Mouse (Mus musculus): ENCODE data around the gene Erp27. TPM values are rescaled to one million over a fixed set of nuclear protein-coding genes. Genes with fewer than 3 reads are reported as not detected.
A peak's percentile ranks its signal among the peaks of the same experiment; 100 is the strongest.

Gene Erp27
- polyA plus RNA-seq, 1 experiment from 2014 or later, result 0.65 TPM

- Histone ChIP-seq H3K36me3 (ENCODE audit: control insufficient read depth, insufficient read depth, low read length) (no peaks in the 10 kb centered on the region), H3K9me3 (ENCODE audit: control insufficient read depth, low read length) (no peaks in the 10 kb centered on the region; the same call in 1 of the 2 replicates), H3K4me2 (replicated peaks; ENCODE audit: low read depth) (no peak overlapping the region), H3K27me3 (ENCODE audit: control insufficient read depth, insufficient read depth, low read length) (no peaks in the 10 kb centered on the region), H3K4me3 (ENCODE audit: low read depth, low read length) (no peak overlapping the region), H3K9ac (ENCODE audit: low read length) (no peak overlapping the region), H3K4me1 (replicated peaks; ENCODE audit: control insufficient read depth, insufficient read depth) (peaks cover 6% of the 10 kb centered on the region; the same call in 1 of the 2 replicates), H3K27ac (replicated peaks) (no peak overlapping the region)
- DNase-seq (ENCODE audit: low spot score), result no peak
- WGBS, result 91% methylated on average over 9 of the region's 9 CpGs
- no peak for TF ChIP-seq CTCF (IDR thresholded peaks at IDR 0.05; ENCODE audit: low read depth)
- no peak for TF ChIP-seq EP300 (optimal IDR thresholded peaks at IDR 0.05)
- no peak for ATAC-seq (ENCODE audit: low FRiP score, low TSS enrichment)
These were observed 19.5 kb downstream of the Erp27 start for GRCm38 (mm10) chr6:136902527-136902926.

- WGBS, result 48% methylated on average over 2 of the region's 2 CpGs
- no peak overlapping the region for H3K4me2 ChIP-seq (replicated peaks; ENCODE audit: low read depth)
- H3K27me3 ChIP-seq (ENCODE audit: control insufficient read depth, insufficient read depth, low read length), result no peaks in the 10 kb centered on the region
- H3K9me3 ChIP-seq (ENCODE audit: control insufficient read depth, low read length), result no peaks in the 10 kb centered on the region; the same call in 1 of the 2 replicates
- ATAC-seq (ENCODE audit: low FRiP score, low TSS enrichment) (peak; percentile 70), DNase-seq (ENCODE audit: low spot score) (no peak)
- H3K4me1 ChIP-seq (replicated peaks; ENCODE audit: control insufficient read depth, insufficient read depth), result peaks cover 3% of the 10 kb centered on the region; the same call in 1 of the 2 replicates
- no peak overlapping the region for H3K9ac ChIP-seq (ENCODE audit: low read length)
- no peaks in the 10 kb centered on the region for H3K36me3 ChIP-seq (ENCODE audit: control insufficient read depth, insufficient read depth, low read length)
- TF ChIP-seq CTCF (IDR thresholded peaks at IDR 0.05; ENCODE audit: low read depth) (no peak), EP300 (optimal IDR thresholded peaks at IDR 0.05) (no peak)
- H3K4me3 ChIP-seq (ENCODE audit: low read depth, low read length), result no peak overlapping the region
- H3K27ac ChIP-seq (replicated peaks), result peak overlapping the region; percentile 49
These were observed 21.0 kb downstream of the Erp27 start for GRCm38 (mm10) chr6:136901010-136901409.

GRCm38 (mm10) chr6:136900369-136901009 lies 21.5 kb downstream of the Erp27 start:
- H3K4me1 ChIP-seq (replicated peaks; ENCODE audit: control insufficient read depth, insufficient read depth), result peaks cover 3% of the 10 kb centered on the region; the same call in 1 of the 2 replicates
- no peak for DNase-seq (ENCODE audit: low spot score)
- no peak overlapping the region for H3K4me2 ChIP-seq (replicated peaks; ENCODE audit: low read depth)
- H3K36me3 ChIP-seq (ENCODE audit: control insufficient read depth, insufficient read depth, low read length), result no peaks in the 10 kb centered on the region
- peak; percentile 87 for ATAC-seq (ENCODE audit: low FRiP score, low TSS enrichment)
- no peaks in the 10 kb centered on the region for H3K27me3 ChIP-seq (ENCODE audit: control insufficient read depth, insufficient read depth, low read length)
- H3K4me3 ChIP-seq (ENCODE audit: low read depth, low read length), result no peak overlapping the region
- no peak overlapping the region for H3K9ac ChIP-seq (ENCODE audit: low read length)
- TF ChIP-seq EP300 (optimal IDR thresholded peaks at IDR 0.05) (no peak), CTCF (IDR thresholded peaks at IDR 0.05; ENCODE audit: low read depth) (no peak)
- no peaks in the 10 kb centered on the region; the same call in 1 of the 2 replicates for H3K9me3 ChIP-seq (ENCODE audit: control insufficient read depth, low read length)
- H3K27ac ChIP-seq (replicated peaks), result peak overlapping the region; percentile 67
- WGBS, result 20% methylated on average over 4 of the region's 4 CpGs

GRCm38 (mm10) chr6:136898954-136899353 lies 23.0 kb downstream of the Erp27 start:
- Histone ChIP-seq H3K4me2 (replicated peaks; ENCODE audit: low read depth) (no peak overlapping the region), H3K9me3 (ENCODE audit: control insufficient read depth, low read length) (no peaks in the 10 kb centered on the region; the same call in 1 of the 2 replicates), H3K27me3 (ENCODE audit: control insufficient read depth, insufficient read depth, low read length) (no peaks in the 10 kb centered on the region), H3K27ac (replicated peaks) (peak overlapping the region; percentile 76; the same call in 1 of the 2 replicates), H3K36me3 (ENCODE audit: control insufficient read depth, insufficient read depth, low read length) (no peaks in the 10 kb centered on the region), H3K4me1 (replicated peaks; ENCODE audit: control insufficient read depth, insufficient read depth) (peaks cover 11% of the 10 kb centered on the region), H3K4me3 (ENCODE audit: low read depth, low read length) (no peak overlapping the region), H3K9ac (ENCODE audit: low read length) (no peak overlapping the region)
- TF ChIP-seq EP300 (optimal IDR thresholded peaks at IDR 0.05) (no peak), CTCF (IDR thresholded peaks at IDR 0.05; ENCODE audit: low read depth) (no peak)
- DNase-seq (ENCODE audit: low spot score) (no peak), ATAC-seq (ENCODE audit: low FRiP score, low TSS enrichment) (no peak)
- 68% methylated on average over 2 of the region's 2 CpGs for WGBS

- ATAC-seq (ENCODE audit: low FRiP score, low TSS enrichment) (peak; percentile 46; the same call in 1 of the 2 replicates), DNase-seq (ENCODE audit: low spot score) (no peak)
- H3K27me3 ChIP-seq (ENCODE audit: control insufficient read depth, insufficient read depth, low read length), result no peaks in the 10 kb centered on the region
- H3K36me3 ChIP-seq (ENCODE audit: control insufficient read depth, insufficient read depth, low read length), result no peaks in the 10 kb centered on the region
- peak overlapping the region; percentile 76 for H3K27ac ChIP-seq (replicated peaks)
- H3K4me2 ChIP-seq (replicated peaks; ENCODE audit: low read depth), result no peak overlapping the region
- H3K9ac ChIP-seq (ENCODE audit: low read length), result no peak overlapping the region
- H3K4me3 ChIP-seq (ENCODE audit: low read depth, low read length), result no peak overlapping the region
- H3K9me3 ChIP-seq (ENCODE audit: control insufficient read depth, low read length), result no peaks in the 10 kb centered on the region; the same call in 1 of the 2 replicates
- 23% methylated on average over 4 of the region's 4 CpGs for WGBS
- TF ChIP-seq EP300 (optimal IDR thresholded peaks at IDR 0.05), result no peak
- no peak for TF ChIP-seq CTCF (IDR thresholded peaks at IDR 0.05; ENCODE audit: low read depth)
- peaks cover 11% of the 10 kb centered on the region for H3K4me1 ChIP-seq (replicated peaks; ENCODE audit: control insufficient read depth, insufficient read depth)
These were observed 23.8 kb downstream of the Erp27 start for GRCm38 (mm10) chr6:136898222-136898621.

- Histone ChIP-seq H3K4me1 (replicated peaks; ENCODE audit: control insufficient read depth, insufficient read depth) (peaks cover 11% of the 10 kb centered on the region), H3K9ac (ENCODE audit: low read length) (no peak overlapping the region), H3K36me3 (ENCODE audit: control insufficient read depth, insufficient read depth, low read length) (no peaks in the 10 kb centered on the region), H3K4me3 (ENCODE audit: low read depth, low read length) (no peak overlapping the region), H3K9me3 (ENCODE audit: control insufficient read depth, low read length) (no peaks in the 10 kb centered on the region; the same call in 1 of the 2 replicates), H3K27me3 (ENCODE audit: control insufficient read depth, insufficient read depth, low read length) (no peaks in the 10 kb centered on the region), H3K27ac (replicated peaks) (peak overlapping the region; percentile 76), H3K4me2 (replicated peaks; ENCODE audit: low read depth) (no peak overlapping the region)
- no peak for ATAC-seq (ENCODE audit: low FRiP score, low TSS enrichment)
- DNase-seq (ENCODE audit: low spot score), result no peak
- TF ChIP-seq EP300 (optimal IDR thresholded peaks at IDR 0.05) (no peak), CTCF (IDR thresholded peaks at IDR 0.05; ENCODE audit: low read depth) (no peak)
- 31% methylated on average over 4 of the region's 4 CpGs for WGBS
These were observed 24.2 kb downstream of the Erp27 start for GRCm38 (mm10) chr6:136897789-136898188.

Measured in stomach, postnatal 0 days (tissue).